Mouse (Mus musculus): ENCODE results near the gene Clip2.
A peak's percentile ranks its signal among the peaks of the same experiment; 100 is the strongest.

GRCm38 (mm10) chr5:134489583-134489982, 62.7 kb downstream of the Clip2 start:
- TF ChIP-seq CTCF (IDR thresholded peaks at IDR 0.05; ENCODE audit: extremely low read depth, insufficient read depth, insufficient read length, insufficient replicate concordance) (peak; percentile 55; the same call in 1 of the 2 replicates), POLR2A (IDR thresholded peaks at IDR 0.05; ENCODE audit: low read depth, low read length) (no peak)
